Mouse (Mus musculus): ENCODE data around the gene Gatad2b.
A peak's percentile ranks its signal among the peaks of the same experiment; 100 is the strongest.

DNA sequence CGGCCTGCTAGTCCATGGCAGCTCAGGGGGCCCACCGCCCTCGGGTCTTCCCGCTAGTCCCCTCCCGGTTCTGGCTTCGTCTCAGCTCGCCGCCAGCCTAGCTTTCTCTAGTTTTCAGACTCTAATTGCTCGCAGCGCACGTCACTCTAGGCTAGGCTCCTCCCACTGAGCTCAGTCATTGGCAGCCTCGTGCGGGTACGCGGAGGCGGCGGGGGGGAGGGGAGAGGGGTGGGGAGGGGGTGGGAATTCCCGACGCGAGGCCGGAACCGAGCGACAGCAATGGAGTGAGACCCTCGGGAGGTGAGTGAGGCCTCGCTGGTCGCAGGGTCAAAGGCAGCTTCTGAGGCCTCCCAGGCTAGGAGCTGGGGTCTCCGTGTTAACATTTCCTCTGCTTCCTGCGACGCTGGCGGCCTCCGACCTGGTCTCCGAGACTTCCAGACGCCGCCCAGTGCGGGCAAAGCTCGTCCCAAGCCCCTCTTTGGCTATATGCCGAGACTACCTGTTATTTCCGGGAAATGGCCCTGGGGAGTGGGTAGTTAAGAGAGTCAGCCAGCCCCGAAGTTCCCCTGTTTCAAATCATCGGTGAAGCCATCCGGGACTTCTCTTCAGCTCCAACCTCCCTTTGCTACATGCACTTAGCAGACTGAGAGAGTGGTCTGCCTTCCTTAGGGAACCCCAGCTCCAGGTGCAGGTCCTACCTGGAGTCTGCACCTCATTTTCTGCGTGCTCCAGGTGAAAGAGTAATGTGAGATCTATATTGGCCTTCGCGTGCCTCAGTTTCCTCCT, 44.8 kb upstream of the Gatad2b start, which contains the start of gene Slc39a1:
- no peak for TF ChIP-seq CTCF (IDR thresholded peaks at IDR 0.05; ENCODE audit: borderline replicate concordance, insufficient read depth, low read length)
- TF ChIP-seq POLR2A (IDR thresholded peaks at IDR 0.05; ENCODE audit: low read depth, low read length): peak; percentile 71
